Mouse (Mus musculus) small intestine, adult 2 months (tissue): Measurements from ENCODE around the gene Itih3. TPM values are rescaled to one million over a fixed set of nuclear protein-coding genes. Genes with fewer than 3 reads are reported as not detected.

Source experiments
- H3K27ac ChIP-seq: fragments of 200-500 bp; 2 replicates; pipeline ENCODE4 v1.5.1; 2012; ENCODE audit warnings: low read depth, low read length, control low read depth, inconsistent platforms; ENCODE audit not compliant: insufficient read depth
- H3K27me3 ChIP-seq: fragments of 200-500 bp; 2 replicates; pipeline ENCODE4 v1.6.1; 2012; ENCODE audit warnings: mild to moderate bottlenecking, moderate library complexity, low read length, inconsistent platforms; ENCODE audit not compliant: control insufficient read depth, insufficient read depth
- H3K36me3 ChIP-seq: fragments of 200-500 bp; 2 replicates; pipeline ENCODE4 v1.6.1; 2012; ENCODE audit warnings: mild to moderate bottlenecking, low read length, control low read depth, inconsistent platforms; ENCODE audit not compliant: control insufficient read depth, insufficient read depth
- H3K4me1 ChIP-seq: fragments of 200-500 bp; 2 replicates; pipeline ENCODE4 v1.6.1; 2012; ENCODE audit warnings: low read length, inconsistent platforms, mixed read lengths; ENCODE audit not compliant: control insufficient read depth, insufficient read depth, insufficient read length
- H3K4me3 ChIP-seq: fragments of 200-500 bp; 2 replicates; pipeline ENCODE4 v1.5.1; 2012; ENCODE audit warnings: low read depth, mild to moderate bottlenecking, control low read depth, inconsistent platforms, low read length, moderate library complexity
- CTCF ChIP-seq: fragments of 200-500 bp; IDR thresholded peaks from 2 replicates; pipeline ENCODE4 v1.5.1; 2012; ENCODE audit warnings: low read depth, mild to moderate bottlenecking, control low read depth, inconsistent platforms, low read length, moderate library complexity, mixed read lengths; ENCODE audit not compliant: insufficient replicate concordance, insufficient read length; ENCODE audit errors: extremely low read depth
- POLR2A ChIP-seq: fragments of 200-500 bp; IDR thresholded peaks from 2 replicates; pipeline ENCODE4 v1.6.1; 2012; ENCODE audit warnings: low read depth, mild to moderate bottlenecking, control low read depth, inconsistent platforms, low read length, moderate library complexity
- WGBS: fragments of 180-500 bp; shearing (Covaris S2); methylation state at CpG from one replicate; pipeline ENCODE4 v1.1.7; 2018; 5-methylcytosine and 5-hydroxymethylcytosine counted together
- polyA plus RNA-seq: library from polyadenylated mRNA; depleted of rRNA; stranded (reverse); fragments of >200 nt; gene quantifications from 2 replicates; pipeline ENCODE4 v1.2.3, GENCODE M21; 2012

Itih3 gene
- polyA plus RNA-seq, 1 experiment = 0.49 TPM

- Histone ChIP-seq H3K4me1 (no peaks in the 10 kb centered on the region), H3K27ac (no peak overlapping the region), H3K36me3 (no peaks in the 10 kb centered on the region), H3K4me3 (no peak overlapping the region), H3K27me3 (no peaks in the 10 kb centered on the region)
- WGBS = 82% methylated on average over 5 of the region's 5 CpGs
- no peak for TF ChIP-seq POLR2A
- no peak for TF ChIP-seq CTCF
These were observed 20.9 kb downstream of the Itih3 start for GRCm38 (mm10) chr14:30902628-30903027.

- Histone ChIP-seq H3K27me3 (no peaks in the 10 kb centered on the region), H3K27ac (no peak overlapping the region), H3K36me3 (no peaks in the 10 kb centered on the region), H3K4me3 (no peak overlapping the region), H3K4me1 (no peaks in the 10 kb centered on the region)
- TF ChIP-seq POLR2A = no peak
- no peak for TF ChIP-seq CTCF
- 72% methylated on average over 3 of the region's 3 CpGs for WGBS
These were observed 23.6 kb downstream of the Itih3 start for GRCm38 (mm10) chr14:30899972-30900371.

GRCm38 (mm10) chr14:30888271-30888732 is 35.3 kb downstream of the Itih3 start:
- peaks cover 3% of the 10 kb centered on the region for H3K4me1 ChIP-seq
- 6% methylated on average over 9 of the region's 9 CpGs for WGBS
- TF ChIP-seq CTCF = no peak
- no peak for TF ChIP-seq POLR2A
- no peak overlapping the region for H3K27ac ChIP-seq
- no peaks in the 10 kb centered on the region for H3K27me3 ChIP-seq
- no peak overlapping the region for H3K4me3 ChIP-seq
- no peaks in the 10 kb centered on the region for H3K36me3 ChIP-seq

GRCm38 (mm10) chr14:30886204-30886603 is 37.4 kb downstream of the Itih3 start, which contains the start of gene Itih4:
Gene Itih4, plus strand, starts transcription at chr14:30886476.
- TF ChIP-seq POLR2A (no peak), CTCF (no peak)
- H3K36me3 ChIP-seq = no peaks in the 10 kb centered on the region
- 75% methylated on average over 3 of the region's 3 CpGs for WGBS
- H3K4me3 ChIP-seq = no peak within 1 kb of the TSS
- H3K27me3 ChIP-seq = no peaks in the 10 kb centered on the region
- no peak within 1 kb of the TSS for H3K27ac ChIP-seq
- H3K4me1 ChIP-seq = peaks cover 3% of the 10 kb centered on the region

- 20% methylated on average over 3 of the region's 3 CpGs for WGBS
- H3K27me3 ChIP-seq = no peaks in the 10 kb centered on the region
- H3K27ac ChIP-seq = no peak overlapping the region
- H3K4me3 ChIP-seq = no peak overlapping the region
- no peak for TF ChIP-seq CTCF
- TF ChIP-seq POLR2A = no peak
- no peaks in the 10 kb centered on the region for H3K36me3 ChIP-seq
- H3K4me1 ChIP-seq = peaks cover 3% of the 10 kb centered on the region
These were observed 38.3 kb downstream of the Itih3 start for GRCm38 (mm10) chr14:30885298-30885697.

- 84% methylated on average over 3 of the region's 3 CpGs for WGBS
- no peaks in the 10 kb centered on the region for H3K27me3 ChIP-seq
- H3K27ac ChIP-seq = no peak overlapping the region
- no peaks in the 10 kb centered on the region for H3K36me3 ChIP-seq
- TF ChIP-seq POLR2A (no peak), CTCF (no peak)
- H3K4me3 ChIP-seq = no peak overlapping the region
- H3K4me1 ChIP-seq = no peaks in the 10 kb centered on the region
These were observed 41.8 kb downstream of the Itih3 start for GRCm38 (mm10) chr14:30881718-30882108.

GRCm38 (mm10) chr14:30880811-30881717 is 42.5 kb downstream of the Itih3 start:
- TF ChIP-seq CTCF = peak; percentile 22; the same call in 1 of the 2 replicates
- TF ChIP-seq POLR2A = no peak
- H3K4me3 ChIP-seq = peak overlapping the region; percentile 45; the same call in 1 of the 2 replicates
- H3K36me3 ChIP-seq = no peaks in the 10 kb centered on the region
- peak overlapping the region; percentile 3; the same call in 1 of the 2 replicates for H3K27ac ChIP-seq
- H3K27me3 ChIP-seq = no peaks in the 10 kb centered on the region
- 73% methylated on average over 17 of the region's 17 CpGs for WGBS
- no peaks in the 10 kb centered on the region for H3K4me1 ChIP-seq
